ENCODE assay signal across 21 mouse cellular contexts in the genomic region with DNA sequence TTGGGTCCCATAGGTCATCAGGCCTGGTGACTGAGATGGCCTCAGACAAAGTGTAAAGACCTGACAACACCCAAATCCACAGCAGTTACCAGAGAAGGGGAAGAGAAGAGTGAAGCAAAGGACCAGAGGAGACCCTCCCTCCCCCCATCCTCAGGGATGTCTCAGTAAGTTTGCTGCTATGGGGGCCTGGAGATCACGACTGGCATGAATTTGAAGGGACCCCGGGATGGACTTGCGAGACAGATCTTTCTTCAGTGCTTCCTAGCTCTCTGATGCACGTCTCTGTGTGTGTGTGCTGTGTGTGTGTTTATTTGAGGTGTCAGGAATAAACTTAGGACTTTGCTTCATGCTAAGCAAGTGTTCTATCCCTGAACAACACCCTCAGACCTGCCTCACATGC.
"Had no signal": no experiment of that assay in that cellular context is flagged by ENCODE, and none has a peak within 500 bp of the region (broad histone marks: within the 10 kb centered on the region; RNA-seq: fewer than 3 reads in every experiment).

No protein-coding gene starts in this region.

- DNase-seq: gastrocnemius, postnatal 14 days; gastrocnemius, postnatal 36 days; heart, adult 18-20 months; heart, postnatal 14 days; heart, postnatal 36 days; kidney, adult 18-20 months; kidney, adult 8-10 months; kidney, postnatal 10 days; kidney, postnatal 25 days; kidney, postnatal 4 days; left cerebral cortex, postnatal 4 days had no signal

- H3K9me3 ChIP-seq: heart, embryonic 13.5 days; heart, embryonic 15.5 days; hindbrain, embryonic 13.5 days; hindbrain, embryonic 15.5 days; limb, embryonic 13.5 days; limb, embryonic 15.5 days; liver, embryonic 12.5 days had no signal

- H3K4me2 ChIP-seq: heart, embryonic 13.5 days; heart, embryonic 15.5 days; hindbrain, embryonic 13.5 days; hindbrain, embryonic 15.5 days; limb, embryonic 13.5 days; limb, embryonic 15.5 days; liver, embryonic 12.5 days had no signal

- H3K4me3 ChIP-seq: heart, embryonic 13.5 days; heart, embryonic 15.5 days; hindbrain, embryonic 13.5 days; hindbrain, embryonic 15.5 days; layer of hippocampus, adult 2 months; limb, embryonic 13.5 days; limb, embryonic 15.5 days; liver, embryonic 12.5 days had no signal

- H3K9ac ChIP-seq: heart, embryonic 13.5 days; heart, embryonic 15.5 days; hindbrain, embryonic 13.5 days; hindbrain, embryonic 15.5 days; limb, embryonic 13.5 days; limb, embryonic 15.5 days; liver, embryonic 12.5 days; liver, embryonic 14.5 days had no signal

- H3K4me1 ChIP-seq: heart, embryonic 15.5 days; liver, embryonic 12.5 days had no signal

- H3K27me3 ChIP-seq: hindbrain, embryonic 13.5 days; hindbrain, embryonic 15.5 days; limb, embryonic 15.5 days had no signal

- H3K27ac ChIP-seq: heart, embryonic 13.5 days; heart, embryonic 15.5 days; hindbrain, embryonic 13.5 days; hindbrain, embryonic 15.5 days; hindbrain, postnatal 0 days; layer of hippocampus, adult 2 months; limb, embryonic 13.5 days; limb, embryonic 15.5 days; liver, embryonic 12.5 days; liver, embryonic 14.5 days had no signal

- ATAC-seq: hindbrain, postnatal 0 days; liver, embryonic 12.5 days had no signal

- H3K36me3 ChIP-seq: heart, embryonic 13.5 days; heart, embryonic 15.5 days; hindbrain, embryonic 13.5 days; hindbrain, embryonic 15.5 days; limb, embryonic 13.5 days; limb, embryonic 15.5 days; liver, embryonic 12.5 days had no signal
